Mouse (Mus musculus): ENCODE data around the gene Hoxd3. TPM values are rescaled to one million over a fixed set of nuclear protein-coding genes. Genes with fewer than 3 reads are reported as not detected.

Gene Hoxd3
- total and polyA plus RNA-seq, 2 experiments = not detected

- 14% methylated on average over 5 of the region's 5 CpGs for WGBS
- no peak within 1 kb of the TSS for H3K27ac ChIP-seq (replicated peaks; ENCODE audit: insufficient read depth, low read depth, low read length)
- H3K4me1 ChIP-seq (ENCODE audit: control insufficient read depth, insufficient read depth, low read length) = peaks cover 2% of the 10 kb centered on the region; the same call in 1 of the 2 replicates
- H3K36me3 ChIP-seq (ENCODE audit: control insufficient read depth, insufficient read depth, low read length) = no peaks in the 10 kb centered on the region
- peaks cover 27% of the 10 kb centered on the region for H3K27me3 ChIP-seq (ENCODE audit: control insufficient read depth, insufficient read depth, low read length)
- no peak within 1 kb of the TSS for H3K9ac ChIP-seq (ENCODE audit: low read depth, low read length)
- DNase-seq (ENCODE audit: extremely low read depth, low read depth, low spot score) = peak; percentile 86
- TF ChIP-seq CTCF (IDR thresholded peaks at IDR 0.05; ENCODE audit: low read depth, low read length) (no peak), POLR2A (IDR thresholded peaks at IDR 0.05; ENCODE audit: extremely low read depth, insufficient read depth, low read length) (no peak)
- no peak within 1 kb of the TSS; the same call in 1 of the 2 replicates for H3K4me3 ChIP-seq (ENCODE audit: insufficient read depth, low read depth, low read length)
- no peaks in the 10 kb centered on the region for H3K79me2 ChIP-seq (ENCODE audit: control insufficient read depth, insufficient read depth, low read length)
These were observed 14.8 kb downstream of the Hoxd3 start, which contains the start of gene Gm28230 for GRCm38 (mm10) chr2:74726551-74726950. Gene Gm28230 (plus strand): TSS chr2:74726728.

DNA sequence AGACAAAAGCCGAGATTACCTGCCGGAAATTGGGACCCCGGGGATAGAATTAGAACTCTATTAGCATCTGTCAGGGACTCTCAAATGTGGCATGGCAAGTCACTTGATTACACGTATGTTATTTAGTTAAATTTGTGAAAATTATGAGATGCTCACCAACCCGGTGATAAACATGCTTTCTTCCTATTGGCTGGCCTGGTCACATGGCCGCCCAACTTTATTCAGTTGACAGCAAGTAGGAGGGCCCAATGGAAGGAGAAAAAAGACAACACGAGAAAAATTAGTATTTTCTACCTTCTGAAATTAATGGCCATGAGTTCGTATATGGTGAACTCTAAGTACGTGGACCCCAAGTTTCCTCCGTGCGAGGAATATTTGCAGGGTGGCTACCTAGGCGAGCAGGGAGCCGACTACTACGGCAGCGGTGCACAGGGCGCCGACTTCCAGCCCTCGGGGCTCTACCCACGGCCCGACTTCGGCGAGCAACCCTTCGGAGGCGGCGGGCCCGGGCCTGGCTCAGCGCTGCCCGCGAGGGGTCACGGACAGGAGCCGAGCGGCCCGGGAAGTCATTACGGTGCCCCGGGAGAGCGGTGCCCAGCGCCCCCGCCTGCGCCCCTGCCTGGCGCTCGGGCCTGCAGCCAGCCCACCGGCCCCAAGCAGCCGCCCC, 15.4 kb downstream of the Hoxd3 start:
- H3K27me3 ChIP-seq (ENCODE audit: control insufficient read depth, insufficient read depth, low read length) = peaks cover 27% of the 10 kb centered on the region
- no peak overlapping the region for H3K27ac ChIP-seq (replicated peaks; ENCODE audit: insufficient read depth, low read depth, low read length)
- TF ChIP-seq POLR2A (IDR thresholded peaks at IDR 0.05; ENCODE audit: extremely low read depth, insufficient read depth, low read length) (no peak), CTCF (IDR thresholded peaks at IDR 0.05; ENCODE audit: low read depth, low read length) (no peak)
- no peak for DNase-seq (ENCODE audit: extremely low read depth, low read depth, low spot score)
- no peak overlapping the region; the same call in 1 of the 2 replicates for H3K4me3 ChIP-seq (ENCODE audit: insufficient read depth, low read depth, low read length)
- H3K36me3 ChIP-seq (ENCODE audit: control insufficient read depth, insufficient read depth, low read length) = no peaks in the 10 kb centered on the region
- peaks cover 2% of the 10 kb centered on the region; the same call in 1 of the 2 replicates for H3K4me1 ChIP-seq (ENCODE audit: control insufficient read depth, insufficient read depth, low read length)
- H3K9ac ChIP-seq (ENCODE audit: low read depth, low read length) = no peak overlapping the region
- WGBS = 4% methylated on average over 43 of the region's 43 CpGs
- H3K79me2 ChIP-seq (ENCODE audit: control insufficient read depth, insufficient read depth, low read length) = no peaks in the 10 kb centered on the region

DNA sequence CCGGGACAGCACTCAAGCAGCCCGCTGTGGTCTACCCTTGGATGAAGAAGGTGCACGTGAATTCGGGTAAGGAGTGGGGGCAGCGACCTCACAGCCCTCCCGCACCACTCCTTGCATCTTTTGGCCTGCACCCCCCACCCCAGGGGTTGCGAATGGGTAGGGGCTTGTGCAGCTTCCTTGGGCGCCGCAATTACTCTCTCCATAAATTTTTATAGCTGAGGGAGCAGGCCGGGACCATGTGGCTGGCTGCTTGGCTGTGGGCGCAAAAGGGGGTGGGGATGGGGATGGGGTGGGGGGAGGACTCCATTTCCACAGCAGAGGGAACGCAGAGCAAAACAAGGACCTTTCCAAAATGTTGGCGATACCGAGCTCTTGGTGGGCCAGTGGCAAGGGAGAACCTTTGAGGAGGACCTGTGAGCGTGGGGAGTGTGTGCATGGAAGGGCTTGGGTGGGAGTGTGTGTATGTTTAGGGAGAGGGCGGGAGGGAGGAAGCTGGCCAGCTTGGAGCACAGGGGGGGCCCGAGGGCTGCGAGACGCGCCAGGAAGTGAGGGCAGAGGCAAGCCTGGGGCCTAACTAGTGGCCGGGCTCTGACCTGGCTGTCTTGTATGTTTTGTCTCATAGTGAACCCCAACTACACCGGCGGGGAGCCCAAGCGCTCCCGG, 16.0 kb downstream of the Hoxd3 start:
- no peak for TF ChIP-seq POLR2A (IDR thresholded peaks at IDR 0.05; ENCODE audit: extremely low read depth, insufficient read depth, low read length)
- no peak for TF ChIP-seq CTCF (IDR thresholded peaks at IDR 0.05; ENCODE audit: low read depth, low read length)
- 9% methylated on average over 25 of the region's 25 CpGs for whole genome bisulfite sequencing
- Histone ChIP-seq H3K36me3 (ENCODE audit: control insufficient read depth, insufficient read depth, low read length) (no peaks in the 10 kb centered on the region), H3K9ac (ENCODE audit: low read depth, low read length) (no peak overlapping the region), H3K79me2 (ENCODE audit: control insufficient read depth, insufficient read depth, low read length) (no peaks in the 10 kb centered on the region), H3K4me1 (ENCODE audit: control insufficient read depth, insufficient read depth, low read length) (peaks cover 2% of the 10 kb centered on the region; the same call in 1 of the 2 replicates), H3K27ac (replicated peaks; ENCODE audit: insufficient read depth, low read depth, low read length) (no peak overlapping the region), H3K4me3 (ENCODE audit: insufficient read depth, low read depth, low read length) (no peak overlapping the region), H3K27me3 (ENCODE audit: control insufficient read depth, insufficient read depth, low read length) (peaks cover 30% of the 10 kb centered on the region)
- no peak for DNase-seq (ENCODE audit: extremely low read depth, low read depth, low spot score)

DNA sequence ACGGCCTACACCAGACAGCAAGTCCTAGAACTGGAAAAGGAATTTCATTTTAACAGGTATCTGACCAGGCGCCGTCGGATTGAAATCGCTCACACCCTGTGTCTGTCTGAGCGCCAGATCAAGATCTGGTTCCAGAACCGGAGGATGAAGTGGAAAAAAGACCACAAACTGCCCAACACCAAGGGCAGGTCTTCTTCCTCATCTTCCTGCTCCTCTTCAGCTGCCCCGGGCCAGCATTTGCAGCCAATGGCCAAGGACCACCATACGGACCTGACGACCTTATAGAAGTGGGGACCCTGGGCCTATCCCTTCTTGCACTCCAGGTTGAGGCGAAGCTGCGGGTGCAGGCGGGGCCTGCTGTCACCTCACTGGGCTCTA, 16.6 kb downstream of the Hoxd3 start:
- Histone ChIP-seq H3K79me2 (ENCODE audit: control insufficient read depth, insufficient read depth, low read length) (no peaks in the 10 kb centered on the region), H3K4me3 (ENCODE audit: insufficient read depth, low read depth, low read length) (no peak overlapping the region), H3K4me1 (ENCODE audit: control insufficient read depth, insufficient read depth, low read length) (peaks cover 2% of the 10 kb centered on the region; the same call in 1 of the 2 replicates), H3K27ac (replicated peaks; ENCODE audit: insufficient read depth, low read depth, low read length) (no peak overlapping the region), H3K27me3 (ENCODE audit: control insufficient read depth, insufficient read depth, low read length) (peaks cover 29% of the 10 kb centered on the region), H3K36me3 (ENCODE audit: control insufficient read depth, insufficient read depth, low read length) (no peaks in the 10 kb centered on the region), H3K9ac (ENCODE audit: low read depth, low read length) (no peak overlapping the region)
- 16% methylated on average over 13 of the region's 13 CpGs for WGBS
- no peak for TF ChIP-seq CTCF (IDR thresholded peaks at IDR 0.05; ENCODE audit: low read depth, low read length)
- no peak for TF ChIP-seq POLR2A (IDR thresholded peaks at IDR 0.05; ENCODE audit: extremely low read depth, insufficient read depth, low read length)
- DNase-seq (ENCODE audit: extremely low read depth, low read depth, low spot score) = no peak

GRCm38 (mm10) chr2:74730331-74730730, 18.6 kb downstream of the Hoxd3 start:
- 12% methylated on average over 8 of the region's 8 CpGs for WGBS
- Histone ChIP-seq H3K4me3 (ENCODE audit: insufficient read depth, low read depth, low read length) (no peak overlapping the region), H3K36me3 (ENCODE audit: control insufficient read depth, insufficient read depth, low read length) (no peaks in the 10 kb centered on the region), H3K9ac (ENCODE audit: low read depth, low read length) (no peak overlapping the region), H3K79me2 (ENCODE audit: control insufficient read depth, insufficient read depth, low read length) (no peaks in the 10 kb centered on the region), H3K4me1 (ENCODE audit: control insufficient read depth, insufficient read depth, low read length) (peaks cover 2% of the 10 kb centered on the region; the same call in 1 of the 2 replicates), H3K27me3 (ENCODE audit: control insufficient read depth, insufficient read depth, low read length) (peaks cover 29% of the 10 kb centered on the region), H3K27ac (replicated peaks; ENCODE audit: insufficient read depth, low read depth, low read length) (no peak overlapping the region)
- peak; percentile 76 for DNase-seq (ENCODE audit: extremely low read depth, low read depth, low spot score)
- TF ChIP-seq POLR2A (IDR thresholded peaks at IDR 0.05; ENCODE audit: extremely low read depth, insufficient read depth, low read length) (no peak), CTCF (IDR thresholded peaks at IDR 0.05; ENCODE audit: low read depth, low read length) (no peak)

DNA sequence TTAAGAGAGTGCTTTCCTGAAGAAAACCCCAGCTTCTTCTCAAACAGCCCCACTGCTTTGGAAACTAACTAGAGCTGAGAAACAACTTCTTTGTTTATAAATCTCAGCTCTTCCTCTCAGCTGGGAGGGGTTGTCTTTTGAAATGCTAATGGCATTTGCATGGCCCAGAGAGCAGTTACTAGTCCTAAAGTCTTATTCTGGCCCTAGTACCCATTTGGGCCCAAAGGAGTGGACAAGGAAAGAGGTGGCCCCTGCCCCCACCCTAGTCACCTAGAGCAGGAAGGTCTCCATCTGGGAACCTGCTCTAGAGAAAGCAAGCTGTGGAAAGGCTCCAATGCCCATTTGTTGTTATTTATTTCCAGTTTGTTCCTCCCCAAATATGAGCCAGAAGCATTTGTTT, 19.3 kb downstream of the Hoxd3 start:
- TF ChIP-seq POLR2A (IDR thresholded peaks at IDR 0.05; ENCODE audit: extremely low read depth, insufficient read depth, low read length) (no peak), CTCF (IDR thresholded peaks at IDR 0.05; ENCODE audit: low read depth, low read length) (no peak)
- no peak for DNase-seq (ENCODE audit: extremely low read depth, low read depth, low spot score)
- H3K27ac ChIP-seq (replicated peaks; ENCODE audit: insufficient read depth, low read depth, low read length) = no peak overlapping the region
- no peak overlapping the region for H3K9ac ChIP-seq (ENCODE audit: low read depth, low read length)
- no peaks in the 10 kb centered on the region for H3K36me3 ChIP-seq (ENCODE audit: control insufficient read depth, insufficient read depth, low read length)
- H3K4me3 ChIP-seq (ENCODE audit: insufficient read depth, low read depth, low read length) = no peak overlapping the region
- peaks cover 34% of the 10 kb centered on the region for H3K27me3 ChIP-seq (ENCODE audit: control insufficient read depth, insufficient read depth, low read length)
- peaks cover 2% of the 10 kb centered on the region; the same call in 1 of the 2 replicates for H3K4me1 ChIP-seq (ENCODE audit: control insufficient read depth, insufficient read depth, low read length)
- no peaks in the 10 kb centered on the region for H3K79me2 ChIP-seq (ENCODE audit: control insufficient read depth, insufficient read depth, low read length)
